Mouse (Mus musculus) hindbrain, embryonic 10.5 days (tissue): ENCODE measurements around the gene Topaz1. TPM values are rescaled to one million over a fixed set of nuclear protein-coding genes. Genes with fewer than 3 reads are reported as not detected.
A peak's percentile ranks its signal among the peaks of the same experiment; 100 is the strongest.

Experiments used
- DNase-seq: peaks from one replicate; pipeline ENCODE4 v3.0.0-alpha.2; 2017; ENCODE audit warnings: low spot score
- H3K27ac ChIP-seq: fragments of 300-500 bp; sonication (generic); 2 replicates; pipeline ENCODE4 v1.5.1; 2016; ENCODE audit warnings: mild to moderate bottlenecking, moderate library complexity
- H3K27me3 ChIP-seq: fragments of 300-500 bp; sonication (generic); 2 replicates; pipeline ENCODE4 v1.6.1; 2016; ENCODE audit warnings: mild to moderate bottlenecking; ENCODE audit not compliant: poor library complexity, insufficient read depth, severe bottlenecking
- H3K36me3 ChIP-seq: fragments of 300-500 bp; sonication (generic); 2 replicates; pipeline ENCODE4 v1.6.1; 2016; ENCODE audit warnings: mild to moderate bottlenecking, moderate library complexity
- H3K4me1 ChIP-seq: fragments of 300-500 bp; sonication (generic); replicated peaks from 2 replicates; pipeline ENCODE4 v1.6.1; 2016; ENCODE audit warnings: mild to moderate bottlenecking
- H3K4me3 ChIP-seq: fragments of 300-500 bp; sonication (generic); 2 replicates; pipeline ENCODE4 v1.5.1; 2016; ENCODE audit warnings: mild to moderate bottlenecking, moderate library complexity
- H3K9me3 ChIP-seq: fragments of 300-500 bp; sonication (generic); 2 replicates; pipeline ENCODE4 v1.6.1; 2016; ENCODE audit warnings: mild to moderate bottlenecking, moderate library complexity
- WGBS: fragments of 180-500 bp; shearing (Covaris S2); methylation state at CpG from one replicate; pipeline ENCODE4 v1.1.7; 2016; 5-methylcytosine and 5-hydroxymethylcytosine counted together
- polyA plus RNA-seq: library from polyadenylated mRNA; unstranded; fragments of >200 nt; fragmentation: Nextera tagmentation; extraction: Ambion mirVana; gene quantifications from 2 replicates; pipeline ENCODE4 v1.2.1, GENCODE M21; 2016

Topaz1 gene
- polyA plus RNA-seq, 1 experiment from 2014 or later: not detected

DNA sequence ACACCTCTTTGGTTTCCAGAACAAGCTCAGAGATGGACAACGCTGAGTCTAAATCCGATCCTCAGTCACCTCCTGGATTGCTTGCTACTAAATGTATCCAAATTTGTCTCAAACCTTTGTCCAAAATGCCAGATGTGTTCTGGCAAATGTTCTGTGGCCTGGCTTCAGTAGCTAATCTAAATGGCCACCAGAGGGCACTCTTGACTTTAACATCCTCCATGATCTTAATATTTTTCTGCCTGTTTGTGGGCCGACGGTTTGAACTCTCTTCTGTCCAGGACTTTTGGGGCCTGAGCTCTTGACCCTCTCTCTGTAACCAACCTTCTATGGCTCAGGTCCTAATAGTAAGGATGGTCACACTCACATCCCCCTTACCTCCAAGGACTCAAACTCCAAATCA is 10.4 kb upstream of the Topaz1 start:
- WGBS: 29% methylated on average over 4 of the region's 4 CpGs
- peak; percentile 36 for DNase-seq
- Histone ChIP-seq H3K36me3 (no peaks in the 10 kb centered on the region), H3K27me3 (no peaks in the 10 kb centered on the region), H3K4me3 (no peak overlapping the region), H3K4me1 (no peaks in the 10 kb centered on the region), H3K9me3 (0 out of 2 replicates have a peak, but pooled peaks cover 2% of the 10 kb centered on the region), H3K27ac (no peak overlapping the region)

DNA sequence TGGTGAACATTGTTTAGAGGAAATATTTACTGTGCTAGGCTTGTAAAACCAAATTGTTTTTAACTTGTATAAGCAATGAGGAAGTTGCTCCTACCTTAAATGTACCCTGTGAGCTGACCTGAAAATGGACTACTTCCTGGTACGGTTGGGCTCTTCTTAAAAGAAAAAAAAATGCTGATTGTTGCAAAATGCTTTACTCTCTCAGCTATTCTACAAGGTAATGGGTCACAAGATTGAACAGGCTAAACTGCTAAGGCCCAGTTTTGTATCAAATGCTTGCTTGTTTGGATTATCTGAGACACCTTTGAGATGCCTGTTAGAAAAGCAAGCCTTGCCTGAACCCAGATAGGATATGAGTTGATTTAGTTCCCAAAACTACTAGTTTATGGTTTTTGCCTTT is 1.3 kb upstream of the Topaz1 start:
- WGBS: 79% methylated on average over 1 of the region's 1 CpGs
- H3K4me1 ChIP-seq: 0 out of 2 replicates have a peak, but pooled peaks cover 2% of the 10 kb centered on the region
- 0 out of 2 replicates have a peak, but pooled peaks cover 4% of the 10 kb centered on the region for H3K27me3 ChIP-seq
- H3K27ac ChIP-seq: no peak overlapping the region
- no peak overlapping the region for H3K4me3 ChIP-seq
- no peaks in the 10 kb centered on the region for H3K36me3 ChIP-seq
- H3K9me3 ChIP-seq: no peaks in the 10 kb centered on the region
- DNase-seq: no peak

DNA sequence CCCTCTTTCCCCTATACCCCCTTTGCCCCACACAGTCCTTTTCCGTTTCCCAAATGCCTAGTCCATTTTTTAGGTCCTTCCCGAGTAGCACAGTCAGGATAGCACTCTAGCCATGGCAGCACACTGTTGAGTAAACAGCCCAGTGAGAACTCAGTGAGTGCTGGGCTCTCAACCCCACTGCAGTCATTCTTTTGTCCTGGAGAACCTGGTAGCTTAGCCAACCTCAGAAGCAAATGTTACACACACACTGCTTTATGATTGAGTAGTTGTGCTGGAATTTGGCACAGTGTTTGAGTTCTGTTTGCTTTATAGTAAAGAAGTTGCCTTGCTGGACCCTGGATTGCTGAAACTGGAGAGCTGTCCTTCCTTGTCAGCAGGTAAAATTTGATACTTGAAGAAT is 10.5 kb downstream of the Topaz1 start:
- WGBS: 71% methylated on average over 2 of the region's 2 CpGs
- H3K4me1 ChIP-seq: no peaks in the 10 kb centered on the region
- DNase-seq: no peak
- H3K9me3 ChIP-seq: no peaks in the 10 kb centered on the region
- H3K27ac ChIP-seq: no peak overlapping the region
- no peaks in the 10 kb centered on the region for H3K27me3 ChIP-seq
- H3K4me3 ChIP-seq: no peak overlapping the region
- H3K36me3 ChIP-seq: no peaks in the 10 kb centered on the region

DNA sequence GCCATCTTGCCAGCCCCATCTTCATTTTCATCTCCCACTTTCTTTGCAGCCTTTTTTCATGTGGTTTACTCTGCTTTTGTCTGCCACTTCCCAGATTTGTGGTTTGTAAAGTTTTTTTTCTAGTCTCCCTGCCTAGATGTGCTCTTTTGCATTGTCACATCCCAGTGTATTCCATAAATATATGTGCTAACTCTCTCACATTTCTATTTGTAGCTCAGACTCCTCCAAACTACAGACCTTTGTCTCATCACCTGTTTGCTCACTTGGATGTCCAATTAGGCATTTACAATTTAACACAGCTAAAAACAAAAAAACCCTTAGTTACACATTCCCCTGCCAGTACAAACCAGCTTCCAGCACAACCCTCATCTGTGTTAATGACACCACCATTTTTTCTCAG is 13.0 kb downstream of the Topaz1 start:
- Histone ChIP-seq H3K4me3 (no peak overlapping the region), H3K27me3 (no peaks in the 10 kb centered on the region), H3K4me1 (no peaks in the 10 kb centered on the region), H3K9me3 (no peaks in the 10 kb centered on the region), H3K36me3 (no peaks in the 10 kb centered on the region), H3K27ac (no peak overlapping the region)
- no peak for DNase-seq

DNA sequence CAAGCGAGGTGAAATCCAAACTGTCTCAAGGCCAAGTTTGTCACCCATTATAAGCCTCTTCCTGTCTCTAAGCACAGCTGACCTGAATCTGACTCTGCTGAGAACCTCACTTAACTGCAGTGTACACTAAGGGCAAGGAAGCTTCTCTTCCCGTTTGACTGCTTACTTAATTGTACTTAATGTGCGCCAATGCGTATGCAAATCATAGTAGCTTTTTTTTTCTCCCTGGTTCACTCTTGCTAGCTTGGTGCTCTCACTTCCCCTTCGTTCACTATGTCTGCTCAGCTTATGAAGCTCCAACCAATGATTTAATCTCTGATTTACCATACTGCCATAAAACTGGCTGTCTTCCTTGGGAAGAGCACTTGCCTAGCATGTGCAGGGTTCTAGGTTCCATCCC is 38.1 kb downstream of the Topaz1 start:
- no peak overlapping the region for H3K4me3 ChIP-seq
- 84% methylated on average over 5 of the region's 5 CpGs for WGBS
- no peaks in the 10 kb centered on the region for H3K4me1 ChIP-seq
- H3K27me3 ChIP-seq: no peaks in the 10 kb centered on the region
- no peak for DNase-seq
- no peaks in the 10 kb centered on the region for H3K9me3 ChIP-seq
- H3K36me3 ChIP-seq: no peaks in the 10 kb centered on the region
- no peak overlapping the region for H3K27ac ChIP-seq

DNA sequence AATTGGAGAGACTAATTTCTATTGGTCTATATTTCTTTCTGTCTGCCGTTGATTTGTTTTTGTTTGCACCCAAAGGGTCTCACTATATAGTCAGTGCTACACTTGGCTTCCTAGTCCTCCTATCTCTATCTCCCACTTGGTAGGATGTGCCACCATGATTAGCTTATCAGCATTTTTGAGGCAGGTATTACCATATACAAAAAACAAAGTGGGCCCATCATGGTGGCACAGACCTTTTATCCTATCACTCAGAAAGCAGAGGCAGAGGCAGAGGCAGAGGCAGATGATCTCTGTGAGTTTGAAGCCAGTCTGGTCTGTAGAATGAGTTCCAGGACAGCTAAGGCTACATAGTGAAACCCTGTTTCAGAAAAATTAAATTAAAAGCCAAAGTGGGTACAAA is 39.4 kb downstream of the Topaz1 start:
- H3K4me3 ChIP-seq: no peak overlapping the region
- 86% methylated on average over 1 of the region's 1 CpGs for WGBS
- H3K9me3 ChIP-seq: no peaks in the 10 kb centered on the region
- H3K27me3 ChIP-seq: no peaks in the 10 kb centered on the region
- DNase-seq: no peak
- H3K4me1 ChIP-seq: no peaks in the 10 kb centered on the region
- no peak overlapping the region for H3K27ac ChIP-seq
- no peaks in the 10 kb centered on the region for H3K36me3 ChIP-seq

DNA sequence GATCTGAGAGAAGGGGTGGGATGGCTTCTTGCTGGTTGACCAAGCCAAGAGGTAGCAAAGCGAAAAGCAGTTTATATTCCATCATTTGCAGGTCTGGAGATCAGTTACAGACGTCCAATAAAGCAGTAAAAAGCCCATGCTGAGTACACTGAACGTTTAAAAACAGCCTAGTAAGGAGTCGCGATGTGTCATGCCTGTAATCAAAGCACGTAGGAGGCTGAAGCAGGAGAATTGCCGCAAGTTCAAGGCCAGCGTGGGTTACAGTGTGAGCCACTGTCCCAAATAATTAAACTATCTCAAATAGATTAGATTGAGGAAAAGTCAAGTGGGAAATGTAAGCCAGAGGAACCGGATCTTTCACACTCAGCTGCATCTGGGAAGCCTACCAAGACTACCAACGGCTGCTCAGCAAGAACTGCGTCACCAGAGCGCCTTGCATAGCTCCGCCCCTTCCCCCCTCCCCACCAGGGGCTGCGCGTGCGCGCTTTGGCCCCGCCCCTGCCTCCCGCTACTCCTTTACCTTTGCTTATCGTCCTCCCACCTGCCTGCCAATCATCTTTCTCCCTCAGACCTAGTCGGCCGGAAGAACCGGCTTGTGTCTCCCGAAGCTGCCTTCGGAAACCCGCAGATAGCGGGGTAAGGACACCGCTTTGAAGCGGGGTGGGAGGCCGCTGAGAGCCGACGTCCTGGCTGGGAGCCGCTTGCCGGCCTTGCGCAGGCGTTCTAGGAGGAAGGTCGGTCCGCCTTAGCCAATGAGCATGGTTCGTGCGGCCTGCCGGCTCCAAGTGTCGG is 58.1 kb downstream of the Topaz1 start, which contains the start of gene Tcaim:
TSS of gene Tcaim (plus strand) at position 487 of the 792 bp plus-strand sequence.
- H3K27ac ChIP-seq: peak within 1 kb of the TSS; percentile 90
- WGBS: 7% methylated on average over 42 of the region's 42 CpGs
- DNase-seq: peak; percentile 93
- H3K27me3 ChIP-seq: no peaks in the 10 kb centered on the region
- peak within 1 kb of the TSS; percentile 65 for H3K4me3 ChIP-seq
- H3K9me3 ChIP-seq: no peaks in the 10 kb centered on the region
- peaks cover 17% of the 10 kb centered on the region for H3K4me1 ChIP-seq
- H3K36me3 ChIP-seq: no peaks in the 10 kb centered on the region

GRCm38 (mm10) chr9:122805845-122806341 is 58.7 kb downstream of the Topaz1 start:
- Histone ChIP-seq H3K27me3 (no peaks in the 10 kb centered on the region), H3K27ac (peak overlapping the region; percentile 90), H3K4me1 (peaks cover 17% of the 10 kb centered on the region), H3K36me3 (no peaks in the 10 kb centered on the region), H3K4me3 (peak overlapping the region; percentile 65), H3K9me3 (no peaks in the 10 kb centered on the region)
- no peak for DNase-seq
- 18% methylated on average over 10 of the region's 10 CpGs for WGBS

DNA sequence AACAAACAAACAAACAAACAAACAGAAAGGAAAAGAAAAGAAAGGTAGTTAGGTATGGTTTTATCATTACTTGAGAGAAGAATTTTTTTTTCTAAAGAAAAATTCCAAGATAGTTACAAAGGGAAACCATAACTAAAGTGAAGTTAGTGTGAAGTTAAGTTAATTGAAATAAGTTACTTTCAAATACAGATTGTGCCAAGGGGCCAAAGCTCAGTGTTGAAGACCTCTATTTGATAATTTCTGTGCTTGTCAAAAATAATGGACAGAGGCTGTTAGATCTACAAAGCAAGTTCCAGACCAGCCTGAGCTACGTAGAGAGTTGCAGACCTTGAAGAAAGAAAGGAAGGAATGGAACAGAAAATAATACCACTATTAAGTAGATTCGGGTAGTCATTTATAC is 60.0 kb downstream of the Topaz1 start:
- DNase-seq: no peak

DNA sequence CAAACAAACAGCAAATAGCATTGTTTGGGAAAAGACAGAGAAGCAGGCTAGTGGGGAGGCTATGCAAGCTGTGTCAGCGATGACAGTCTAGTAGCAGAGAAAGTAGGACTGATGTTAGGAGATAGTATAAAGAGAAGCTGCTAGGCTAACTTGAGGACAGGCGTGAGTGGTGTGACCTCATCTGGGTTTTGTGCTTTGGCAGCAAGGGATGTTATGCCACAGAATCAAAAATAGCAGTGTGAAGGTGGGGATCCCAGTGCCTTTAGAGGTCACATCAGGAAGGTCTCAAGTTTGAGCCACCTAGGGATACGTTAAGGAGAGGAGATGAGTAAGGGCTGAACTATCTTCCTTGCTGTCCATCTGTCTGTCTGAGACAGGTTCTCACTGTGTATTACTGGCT is 63.1 kb downstream of the Topaz1 start:
- H3K9me3 ChIP-seq: no peaks in the 10 kb centered on the region
- H3K4me3 ChIP-seq: no peak overlapping the region
- 88% methylated on average over 3 of the region's 3 CpGs for whole genome bisulfite sequencing
- H3K27me3 ChIP-seq: no peaks in the 10 kb centered on the region
- 0 out of 2 replicates have a peak, but pooled peaks cover 8% of the 10 kb centered on the region for H3K36me3 ChIP-seq
- no peak overlapping the region for H3K27ac ChIP-seq
- peaks cover 11% of the 10 kb centered on the region for H3K4me1 ChIP-seq
- DNase-seq: no peak

More for the DNA sequence above, 60.0 kb downstream of the Topaz1 start:
- 0 out of 2 replicates have a peak, but pooled peaks cover 5% of the 10 kb centered on the region for H3K36me3 ChIP-seq
- H3K27ac ChIP-seq: no peak overlapping the region
- 90% methylated on average over 2 of the region's 2 CpGs for WGBS
- peaks cover 17% of the 10 kb centered on the region for H3K4me1 ChIP-seq
- no peaks in the 10 kb centered on the region for H3K9me3 ChIP-seq
- H3K27me3 ChIP-seq: no peaks in the 10 kb centered on the region
- H3K4me3 ChIP-seq: no peak overlapping the region

GRCm38 (mm10) chr9:122812386-122812785 is 65.2 kb downstream of the Topaz1 start:
- WGBS: 88% methylated on average over 5 of the region's 5 CpGs
- H3K9me3 ChIP-seq: no peaks in the 10 kb centered on the region

DNA sequence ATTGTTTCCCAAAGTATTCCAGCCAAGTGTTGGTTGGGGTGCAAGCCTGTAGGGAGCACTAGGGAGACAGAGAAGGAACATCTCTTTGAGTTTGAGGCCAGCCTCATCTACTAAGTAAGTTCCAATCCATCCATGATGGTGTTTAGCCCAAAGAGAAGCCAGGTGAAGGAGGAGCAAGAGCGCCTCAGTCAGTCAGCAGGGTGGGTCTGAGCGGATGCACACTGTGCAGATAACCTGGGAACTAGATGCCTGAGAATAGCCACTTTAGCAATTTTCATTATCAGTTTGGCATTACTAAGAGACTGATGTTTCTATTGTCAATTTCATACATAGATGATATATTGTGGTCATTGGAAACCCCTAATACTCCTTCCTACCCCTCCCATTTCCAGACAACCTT is 67.6 kb downstream of the Topaz1 start:
- H3K4me1 ChIP-seq: no peaks in the 10 kb centered on the region
- H3K9me3 ChIP-seq: no peaks in the 10 kb centered on the region
- H3K4me3 ChIP-seq: no peak overlapping the region
- 98% methylated on average over 2 of the region's 2 CpGs for WGBS
- no peak overlapping the region for H3K27ac ChIP-seq
- H3K36me3 ChIP-seq: 0 out of 2 replicates have a peak, but pooled peaks cover 11% of the 10 kb centered on the region
- H3K27me3 ChIP-seq: no peaks in the 10 kb centered on the region
- no peak for DNase-seq

More at GRCm38 (mm10) chr9:122812386-122812785, 65.2 kb downstream of the Topaz1 start:
- H3K4me1 ChIP-seq: no peaks in the 10 kb centered on the region
- H3K27ac ChIP-seq: no peak overlapping the region
- DNase-seq: no peak
- no peak overlapping the region for H3K4me3 ChIP-seq
- 0 out of 2 replicates have a peak, but pooled peaks cover 11% of the 10 kb centered on the region for H3K36me3 ChIP-seq
- H3K27me3 ChIP-seq: no peaks in the 10 kb centered on the region

DNA sequence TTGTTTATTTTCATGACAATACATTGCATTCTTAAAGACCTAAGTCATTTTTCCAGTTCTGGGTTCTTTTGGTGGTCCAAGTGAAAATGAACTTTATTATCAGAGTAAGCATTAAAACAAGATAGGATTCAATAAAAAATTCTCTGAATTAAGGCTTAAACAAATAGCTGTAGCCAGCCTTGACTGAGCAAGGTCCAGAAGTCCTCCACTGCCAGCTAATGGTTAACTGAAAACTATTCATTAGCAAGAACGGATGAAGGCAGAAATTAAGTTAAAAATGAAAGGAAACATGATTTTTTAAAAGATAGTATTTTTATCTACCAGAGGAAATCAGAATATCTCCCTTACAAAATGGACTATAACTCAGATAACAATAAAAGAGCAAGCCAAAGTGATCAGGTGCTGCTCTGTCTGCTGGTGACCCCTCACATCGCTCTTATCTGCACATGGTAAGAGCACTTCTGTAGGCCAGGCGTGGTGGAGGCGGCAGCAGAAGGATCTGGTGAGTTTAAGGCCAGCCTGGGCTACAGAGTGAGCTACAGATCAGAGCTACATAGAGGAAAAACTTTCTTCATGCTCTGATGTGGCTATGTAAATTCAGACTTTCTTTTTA is 68.2 kb downstream of the Topaz1 start:
- H3K4me3 ChIP-seq: no peak overlapping the region
- H3K9me3 ChIP-seq: no peaks in the 10 kb centered on the region
- no peak for DNase-seq
- peaks cover 14% of the 10 kb centered on the region; the same call in 1 of the 2 replicates for H3K36me3 ChIP-seq
- no peaks in the 10 kb centered on the region for H3K27me3 ChIP-seq
- H3K4me1 ChIP-seq: no peaks in the 10 kb centered on the region
- H3K27ac ChIP-seq: no peak overlapping the region
- 88% methylated on average over 4 of the region's 4 CpGs for WGBS
